Mouse (Mus musculus) spleen, adult 10 weeks (tissue): ENCODE results near the gene Pnliprp1. TPM values are rescaled to one million over a fixed set of nuclear protein-coding genes. Genes with fewer than 3 reads are reported as not detected.

Experiments used
- polyA plus RNA-seq: library from polyadenylated mRNA; stranded (reverse); fragments of 350-450 nt; fragmentation: Illumina TruSeq; extraction: RNeasy Lipid Tissue Mini Kit (QIAGEN cat#74804); gene quantifications from one replicate; pipeline ENCODE4 v1.2.3, GENCODE M21; 2015; ENCODE audit warnings: low replicate concordance; ENCODE audit not compliant: insufficient read depth

Gene Pnliprp1
- polyA plus RNA-seq: 5.2 TPM

DNA sequence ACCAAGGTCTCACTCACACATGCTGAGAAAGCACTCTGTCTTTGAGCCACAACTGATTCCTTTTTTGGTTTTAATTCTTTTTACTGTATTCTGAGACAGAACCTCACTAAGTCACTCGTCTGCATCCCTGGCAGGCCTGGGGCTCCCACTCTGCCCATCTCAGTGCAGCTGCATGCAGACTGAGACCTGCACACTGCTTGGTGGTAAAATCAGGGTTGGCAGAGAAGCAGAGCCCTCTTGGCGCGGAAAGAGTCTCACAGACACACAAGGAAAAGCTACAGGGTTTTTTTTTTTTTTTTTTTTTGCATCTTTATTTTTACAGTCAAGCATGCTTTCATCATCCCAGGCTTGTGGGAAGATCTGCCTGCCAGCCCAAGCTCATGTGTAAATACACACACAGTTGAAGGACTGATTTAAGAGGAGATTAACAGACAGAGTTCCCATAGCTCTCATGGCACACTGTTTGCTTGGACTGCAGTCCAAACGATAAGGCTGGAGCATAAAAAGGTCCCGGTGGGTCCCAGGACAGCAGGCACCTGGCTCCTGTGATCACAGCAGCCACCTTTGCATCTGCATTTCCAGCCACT, at the start of gene Pnliprp1:
Pnliprp1 (plus strand) TSS at position 443 of the 587 bp plus-strand sequence.

DNA sequence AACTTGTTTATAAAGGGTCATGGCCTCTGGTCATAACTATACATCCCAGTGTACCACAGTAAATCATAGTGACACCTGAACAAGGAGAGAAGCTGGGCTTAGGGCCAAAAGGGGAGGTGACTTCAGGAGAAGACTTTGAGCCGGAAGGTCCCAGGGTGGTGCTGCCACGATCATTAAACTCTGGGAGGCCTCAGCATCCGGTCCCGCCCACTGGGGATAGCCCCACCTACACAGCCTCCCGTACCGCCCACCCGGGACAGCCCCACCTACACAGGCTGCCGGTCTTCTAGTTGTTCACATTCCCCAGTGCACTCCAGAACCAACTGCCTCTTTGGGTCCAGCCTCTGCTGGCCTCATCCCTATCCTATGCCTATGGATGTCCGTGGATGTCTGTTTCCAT, 30.7 kb downstream of the Pnliprp1 start, which contains the start of gene Pnliprp2:
Pnliprp2 (plus strand) TSS at position 297 of the 400 bp plus-strand sequence.

Other genes starting within 250 kb of the Pnliprp1 start
- gene Ccdc172, start 216.9 kb upstream of the Pnliprp1 start, polyA plus RNA-seq: not detected
- 18.2 TPM for gene Pnlip, start 76.4 kb upstream of the Pnliprp1 start, polyA plus RNA-seq
- gene Pnliprp2, start 30.8 kb downstream of the Pnliprp1 start, polyA plus RNA-seq: 0.73 TPM
- gene 1700019N19Rik, start 65.6 kb downstream of the Pnliprp1 start, polyA plus RNA-seq: not detected
- gene Eno4, start 214.5 kb downstream of the Pnliprp1 start, polyA plus RNA-seq: 0.23 TPM
- 6.8 TPM for gene Hspa12a, start 214.8 kb downstream of the Pnliprp1 start, polyA plus RNA-seq